Mouse (Mus musculus): Measurements from ENCODE around the gene Cd81. TPM values are rescaled to one million over a fixed set of nuclear protein-coding genes. Genes with fewer than 3 reads are reported as not detected.

Gene Cd81
- total and polyA plus RNA-seq, 3 experiments = 105 to 133 TPM; not detected in 1

GRCm38 (mm10) chr7:143038174-143038931 lies 14.2 kb upstream of the Cd81 start (continued):
- TF ChIP-seq MYB (IDR thresholded peaks at IDR 0.05; ENCODE audit: low read depth, low read length) = no peak
- TF ChIP-seq MAZ (IDR thresholded peaks at IDR 0.05; ENCODE audit: low read depth, low read length) = no peak
- no peak for TF ChIP-seq POLR2AphosphoS5 (IDR thresholded peaks at IDR 0.05; ENCODE audit: borderline replicate concordance, low read depth, low read length)
- TF ChIP-seq E2F4 (IDR thresholded peaks at IDR 0.05; ENCODE audit: borderline replicate concordance, low read depth, low read length) = no peak
- TF ChIP-seq USF1 (IDR thresholded peaks at IDR 0.05; ENCODE audit: low read depth, low read length) = peak; percentile 95
- TF ChIP-seq JUND (IDR thresholded peaks at IDR 0.05; ENCODE audit: low read depth, low read length) = no peak
- TF ChIP-seq BHLHE40 (IDR thresholded peaks at IDR 0.05; ENCODE audit: borderline replicate concordance, low read depth, low read length) = no peak; the same call in 1 of the 2 replicates
- peak in 1 of 2 experiments; percentile 38; a peak in 2 of 4 replicates for TF ChIP-seq EP300 (IDR thresholded peaks at IDR 0.05; ENCODE audit: low read depth in 1 of 2, low read length in 2 of 2)

- Histone ChIP-seq H3K4me1 (ENCODE audit: control insufficient read depth in 1 of 2, insufficient read depth in 2 of 2, low read length in 2 of 2) (peaks cover 42 to 68% of the 10 kb centered on the region in 2 experiments), H3K4me3 (ENCODE audit: control insufficient read depth in 1 of 2, insufficient read depth in 1 of 2, low read depth in 2 of 2, low read length in 2 of 2) (no peak overlapping the region), H3K27ac (ENCODE audit: control insufficient read depth, low read depth, low read length) (no peak overlapping the region), H3K36me3 (ENCODE audit: control insufficient read depth in 1 of 2, insufficient read depth in 2 of 2, low read length in 2 of 2) (peaks cover 0 to 47% of the 10 kb centered on the region in 2 experiments; a peak in 2 of 4 replicates), H3K9ac (ENCODE audit: control insufficient read depth, low read depth, low read length, poor library complexity, severe bottlenecking) (no peak overlapping the region), H3K9me3 (replicated peaks; ENCODE audit: insufficient read depth, low read length) (no peaks in the 10 kb centered on the region), H3K27me3 (ENCODE audit: control insufficient read depth in 1 of 2, insufficient read depth in 2 of 2, low read length in 2 of 2) (no peaks in the 10 kb centered on the region), H3K79me2 (ENCODE audit: control insufficient read depth, insufficient read depth, low read length, poor library complexity) (no peaks in the 10 kb centered on the region)
- no peak for TF ChIP-seq USF2 (IDR thresholded peaks at IDR 0.05; ENCODE audit: borderline replicate concordance in 1 of 2, insufficient read depth in 1 of 2, low read depth in 1 of 2, low read length in 2 of 2)
- TF ChIP-seq ELF1 (IDR thresholded peaks at IDR 0.05; ENCODE audit: low read depth, low read length) = no peak
- TF ChIP-seq POLR2AphosphoS2 (IDR thresholded peaks at IDR 0.05; ENCODE audit: low read length) = no peak
- no peak for TF ChIP-seq MAX (IDR thresholded peaks at IDR 0.05; ENCODE audit: low read length)
- no peak for TF ChIP-seq MYC (IDR thresholded peaks at IDR 0.05; ENCODE audit: low read depth, low read length)
- TF ChIP-seq ZNF384 (IDR thresholded peaks at IDR 0.05; ENCODE audit: low read depth, low read length) = no peak
- TF ChIP-seq MYB (IDR thresholded peaks at IDR 0.05; ENCODE audit: low read depth, low read length) = no peak
- TF ChIP-seq MAFK (IDR thresholded peaks at IDR 0.05; ENCODE audit: borderline replicate concordance, low read depth, low read length) = no peak
- TF ChIP-seq ETS1 (IDR thresholded peaks at IDR 0.05; ENCODE audit: low read depth, low read length) = no peak
- no peak for TF ChIP-seq SMC3 (IDR thresholded peaks at IDR 0.05; ENCODE audit: low read depth, low read length)
- TF ChIP-seq ZMIZ1 (IDR thresholded peaks at IDR 0.05; ENCODE audit: low read depth, low read length) = no peak
- TF ChIP-seq HCFC1 (IDR thresholded peaks at IDR 0.05; ENCODE audit: low read depth, low read length) = no peak
- no peak for TF ChIP-seq NELFE (IDR thresholded peaks at IDR 0.05; ENCODE audit: low read depth, low read length)
- TF ChIP-seq USF1 (IDR thresholded peaks at IDR 0.05; ENCODE audit: low read depth, low read length) = no peak
- TF ChIP-seq TAL1 (IDR thresholded peaks at IDR 0.05; ENCODE audit: low read length) = no peak
- TF ChIP-seq RCOR1 (IDR thresholded peaks at IDR 0.05; ENCODE audit: low read depth, low read length) = no peak
- TF ChIP-seq TBP (IDR thresholded peaks at IDR 0.05; ENCODE audit: low read depth, low read length) = no peak
- no peak for TF ChIP-seq CTCF (IDR thresholded peaks at IDR 0.05 in 2 of 3, conservative IDR thresholded peaks at IDR 0.05 in 1 of 3; ENCODE audit: control insufficient read depth in 1 of 3, insufficient read depth in 1 of 3, low read depth in 2 of 3, low read length in 3 of 3, poor library complexity in 1 of 3, severe bottlenecking in 1 of 3)
- DNase-seq (ENCODE audit: low read depth, low spot score) = no peak
Observed at GRCm38 (mm10) chr7:143040561-143040960, 12.0 kb upstream of the Cd81 start.

All from MEL (cell line).